Mouse (Mus musculus) heart, embryonic 14.5 days (tissue): ENCODE measurements at regions not wholly inside any gene's neighbourhood (a gene's known extent, or its start where the extent isn't known, plus 50 kb on each side); places are given as distances from the start of the nearest gene placed in this dataset.

Experiments used
- ATAC-seq: fragments of 200-750 bp; cut with Nextera tagmentation; 2 replicates; pipeline ENCODE4 v1.8.0; 2017; ENCODE audit warnings: low read depth, moderate TSS enrichment; ENCODE audit not compliant: insufficient number of reproducible peaks, insufficient read depth, low FRiP score
- H3K27ac ChIP-seq, 2 experiments: fragments of 200-500 bp in 1 of 2; fragments of 300-500 bp in 1 of 2; sonication (generic) in 1 of 2; replicated peaks in 1 of 2; 2 replicates each; pipeline ENCODE4 v1.5.1; 2012 to 2014; ENCODE audit warnings: low read depth in 2 of 2, low read length in 2 of 2, control low read depth in 1 of 2, mild to moderate bottlenecking in 1 of 2, mixed read lengths in 1 of 2; ENCODE audit not compliant: control insufficient read depth in 1 of 2, insufficient read depth in 1 of 2
- H3K27me3 ChIP-seq: fragments of 300-500 bp; sonication (generic); 2 replicates; pipeline ENCODE4 v1.6.1; 2014; ENCODE audit warnings: mild to moderate bottlenecking, low read length, control low read depth; ENCODE audit not compliant: control insufficient read depth, insufficient read depth
- H3K36me3 ChIP-seq: fragments of 300-500 bp; sonication (generic); 2 replicates; pipeline ENCODE4 v1.6.1; 2014; ENCODE audit warnings: mild to moderate bottlenecking, control low read depth, low read length, mixed read lengths; ENCODE audit not compliant: control insufficient read depth, insufficient read depth
- H3K4me1 ChIP-seq, 2 experiments: fragments of 200-500 bp in 1 of 2; fragments of 300-500 bp in 1 of 2; sonication (generic) in 1 of 2; 2 replicates each; pipeline ENCODE4 v1.6.1; 2012 to 2014; ENCODE audit warnings: low read length in 2 of 2, control low read depth in 1 of 2, mixed read lengths in 1 of 2; ENCODE audit not compliant: control insufficient read depth in 2 of 2, insufficient read depth in 2 of 2
- H3K4me2 ChIP-seq: fragments of 300-500 bp; sonication (generic); 2 replicates; pipeline ENCODE4 v1.6.1; 2014; ENCODE audit warnings: mild to moderate bottlenecking, low read length
- H3K4me3 ChIP-seq, 2 experiments: fragments of 200-500 bp in 1 of 2; fragments of 300-500 bp in 1 of 2; sonication (generic) in 1 of 2; 2 replicates each; pipeline ENCODE4 v1.5.1; 2012 to 2014; ENCODE audit warnings: low read length in 2 of 2, mild to moderate bottlenecking in 2 of 2, control low read depth in 1 of 2, low read depth in 1 of 2, moderate library complexity in 1 of 2; ENCODE audit not compliant: control insufficient read depth in 1 of 2, insufficient read depth in 1 of 2
- H3K9ac ChIP-seq: fragments of 300-500 bp; sonication (generic); 2 replicates; pipeline ENCODE4 v1.6.1; 2014; ENCODE audit warnings: mild to moderate bottlenecking, low read length
- H3K9me3 ChIP-seq: fragments of 300-500 bp; sonication (generic); 2 replicates; pipeline ENCODE4 v1.6.1; 2016; ENCODE audit warnings: low read length, control low read depth; ENCODE audit not compliant: control insufficient read depth
- WGBS: fragments of 180-500 bp; shearing (Covaris S2); extraction: QIAGEN DNeasy Blood & Tissue Kit; methylation state at CpG from one replicate; pipeline ENCODE4 v1.1.7; 2014; 5-methylcytosine and 5-hydroxymethylcytosine counted together

DNA sequence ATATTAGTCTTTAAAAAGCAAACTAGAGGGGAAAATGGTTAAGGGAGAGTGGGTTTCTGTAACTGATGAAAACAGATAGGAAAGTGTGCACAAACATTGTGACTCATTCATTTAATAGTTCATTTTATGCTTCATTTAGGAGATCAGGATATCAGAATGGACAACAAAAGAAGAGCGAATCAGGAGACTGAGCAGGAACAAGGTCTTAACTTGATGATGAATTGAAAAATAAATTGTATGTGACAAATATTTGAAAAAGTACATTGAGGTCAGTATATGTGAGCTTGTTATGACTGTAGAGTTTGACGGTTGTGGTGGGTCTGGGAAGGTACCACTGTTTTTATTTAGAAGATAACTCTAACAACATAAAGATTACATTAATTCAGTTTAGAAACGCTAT lies 196.8 kb upstream of the Rbms1 start:
- H3K9me3 ChIP-seq, result no peaks in the 10 kb centered on the region
- no peak for ATAC-seq
- 0 out of 4 replicates have a peak, but pooled peaks cover 0 to 3% of the 10 kb centered on the region in 2 experiments for H3K4me1 ChIP-seq
- H3K27ac ChIP-seq, result no peak overlapping the region
- H3K36me3 ChIP-seq, result no peaks in the 10 kb centered on the region
- WGBS, result 74% methylated on average over 3 of the region's 3 CpGs
- H3K4me3 ChIP-seq, result no peak overlapping the region
- H3K4me2 ChIP-seq, result no peak overlapping the region
- no peak overlapping the region for H3K9ac ChIP-seq
- no peaks in the 10 kb centered on the region for H3K27me3 ChIP-seq

- Histone ChIP-seq H3K27ac (peak overlapping the region; percentile 67 to 76), H3K4me2 (peak overlapping the region; percentile 62), H3K27me3 (no peaks in the 10 kb centered on the region), H3K9me3 (no peaks in the 10 kb centered on the region), H3K4me3 (no peak overlapping the region), H3K4me1 (peaks cover 11 to 21% of the 10 kb centered on the region in 2 experiments), H3K36me3 (no peaks in the 10 kb centered on the region), H3K9ac (peak overlapping the region; percentile 50)
- WGBS, result 25% methylated on average over 19 of the region's 19 CpGs
- ATAC-seq, result peak; percentile 78
Measured at GRCm38 (mm10) chr2:61138998-61139631, 176.1 kb upstream of the Rbms1 start.

GRCm38 (mm10) chr2:61138625-61138997 lies 175.6 kb upstream of the Rbms1 start:
- no peaks in the 10 kb centered on the region for H3K27me3 ChIP-seq
- no peak overlapping the region for H3K9ac ChIP-seq
- no peaks in the 10 kb centered on the region for H3K9me3 ChIP-seq
- 32% methylated on average over 3 of the region's 3 CpGs for WGBS
- H3K27ac ChIP-seq, result peak overlapping the region; percentile 67 to 74
- no peak for ATAC-seq
- peaks cover 11 to 21% of the 10 kb centered on the region in 2 experiments for H3K4me1 ChIP-seq
- peak overlapping the region; percentile 62 for H3K4me2 ChIP-seq
- no peak overlapping the region for H3K4me3 ChIP-seq
- no peaks in the 10 kb centered on the region for H3K36me3 ChIP-seq

DNA sequence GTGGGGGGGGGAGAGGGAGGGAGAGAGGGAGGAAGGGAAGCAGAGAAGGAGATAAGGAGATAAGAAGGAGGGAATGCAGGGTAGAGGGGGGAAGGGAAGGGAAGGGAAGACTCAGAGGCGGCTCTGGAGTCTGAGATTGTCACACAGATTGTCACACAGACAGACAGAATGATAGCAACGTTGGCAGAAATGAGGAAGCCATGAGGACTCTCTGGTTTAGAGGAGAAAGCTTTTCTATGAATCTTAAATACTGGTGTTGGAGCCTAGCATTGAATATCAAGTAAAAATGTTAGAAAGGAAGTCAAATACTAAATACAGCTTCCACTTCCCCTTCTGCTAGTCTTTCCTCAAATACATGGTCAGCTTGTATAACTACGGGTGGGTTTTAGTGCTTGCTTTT lies 174.4 kb upstream of the Rbms1 start:
- no peak for ATAC-seq
- Histone ChIP-seq H3K27me3 (no peaks in the 10 kb centered on the region), H3K36me3 (no peaks in the 10 kb centered on the region), H3K4me2 (no peak overlapping the region), H3K9me3 (no peaks in the 10 kb centered on the region), H3K27ac (no peak overlapping the region; a peak in 1 of 4 replicates), H3K4me3 (no peak overlapping the region), H3K4me1 (peaks cover 11 to 21% of the 10 kb centered on the region in 2 experiments), H3K9ac (no peak overlapping the region)
- WGBS, result 38% methylated on average over 3 of the region's 3 CpGs

DNA sequence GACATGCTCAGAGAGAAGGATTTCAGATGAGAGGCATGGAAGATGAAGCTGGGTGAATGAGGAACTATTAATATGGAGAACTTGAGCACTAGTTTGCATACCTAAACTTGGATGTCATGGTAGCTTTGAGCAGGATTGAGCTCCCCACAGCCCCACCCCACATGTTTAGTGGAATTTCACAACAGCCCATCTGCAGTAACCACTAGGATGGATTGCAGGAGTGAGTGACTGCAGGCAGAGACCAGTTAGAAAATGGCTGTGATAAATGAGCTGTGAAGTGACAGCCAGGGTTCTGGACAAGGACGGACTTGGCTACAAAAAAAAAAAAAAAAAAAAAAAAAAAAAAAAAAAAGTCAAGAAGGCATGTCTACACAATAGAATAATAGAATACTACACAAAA lies 173.9 kb upstream of the Rbms1 start:
- H3K9me3 ChIP-seq, result no peaks in the 10 kb centered on the region
- 0% methylated on average over 1 of the region's 1 CpGs for WGBS

GRCm38 (mm10) chr2:61123046-61123806 lies 160.2 kb upstream of the Rbms1 start:
- ATAC-seq, result no peak
- no peaks in the 10 kb centered on the region for H3K4me1 ChIP-seq
- no peak overlapping the region for H3K27ac ChIP-seq
- H3K36me3 ChIP-seq, result no peaks in the 10 kb centered on the region
- no peaks in the 10 kb centered on the region for H3K27me3 ChIP-seq
- H3K9ac ChIP-seq, result no peak overlapping the region
- 70% methylated on average over 7 of the region's 7 CpGs for WGBS
- H3K4me2 ChIP-seq, result no peak overlapping the region
- H3K4me3 ChIP-seq, result no peak overlapping the region
- H3K9me3 ChIP-seq, result no peaks in the 10 kb centered on the region

More for the DNA sequence above, 173.9 kb upstream of the Rbms1 start:
- Histone ChIP-seq H3K27me3 (no peaks in the 10 kb centered on the region), H3K36me3 (no peaks in the 10 kb centered on the region), H3K4me1 (peaks cover 11 to 21% of the 10 kb centered on the region in 2 experiments), H3K9ac (no peak overlapping the region), H3K4me2 (no peak overlapping the region), H3K27ac (no peak overlapping the region), H3K4me3 (no peak overlapping the region)
- ATAC-seq, result no peak

GRCm38 (mm10) chr2:61121281-61121680 lies 158.3 kb upstream of the Rbms1 start:
- H3K27me3 ChIP-seq, result no peaks in the 10 kb centered on the region
- H3K4me3 ChIP-seq, result no peak overlapping the region
- no peak overlapping the region for H3K4me2 ChIP-seq
- no peaks in the 10 kb centered on the region for H3K9me3 ChIP-seq
- no peak overlapping the region for H3K27ac ChIP-seq
- no peaks in the 10 kb centered on the region for H3K4me1 ChIP-seq
- H3K36me3 ChIP-seq, result no peaks in the 10 kb centered on the region
- 76% methylated on average over 5 of the region's 5 CpGs for WGBS
- no peak for ATAC-seq
- no peak overlapping the region for H3K9ac ChIP-seq
